ENCODE assay signal across 8 mouse cellular contexts in the genomic region with DNA sequence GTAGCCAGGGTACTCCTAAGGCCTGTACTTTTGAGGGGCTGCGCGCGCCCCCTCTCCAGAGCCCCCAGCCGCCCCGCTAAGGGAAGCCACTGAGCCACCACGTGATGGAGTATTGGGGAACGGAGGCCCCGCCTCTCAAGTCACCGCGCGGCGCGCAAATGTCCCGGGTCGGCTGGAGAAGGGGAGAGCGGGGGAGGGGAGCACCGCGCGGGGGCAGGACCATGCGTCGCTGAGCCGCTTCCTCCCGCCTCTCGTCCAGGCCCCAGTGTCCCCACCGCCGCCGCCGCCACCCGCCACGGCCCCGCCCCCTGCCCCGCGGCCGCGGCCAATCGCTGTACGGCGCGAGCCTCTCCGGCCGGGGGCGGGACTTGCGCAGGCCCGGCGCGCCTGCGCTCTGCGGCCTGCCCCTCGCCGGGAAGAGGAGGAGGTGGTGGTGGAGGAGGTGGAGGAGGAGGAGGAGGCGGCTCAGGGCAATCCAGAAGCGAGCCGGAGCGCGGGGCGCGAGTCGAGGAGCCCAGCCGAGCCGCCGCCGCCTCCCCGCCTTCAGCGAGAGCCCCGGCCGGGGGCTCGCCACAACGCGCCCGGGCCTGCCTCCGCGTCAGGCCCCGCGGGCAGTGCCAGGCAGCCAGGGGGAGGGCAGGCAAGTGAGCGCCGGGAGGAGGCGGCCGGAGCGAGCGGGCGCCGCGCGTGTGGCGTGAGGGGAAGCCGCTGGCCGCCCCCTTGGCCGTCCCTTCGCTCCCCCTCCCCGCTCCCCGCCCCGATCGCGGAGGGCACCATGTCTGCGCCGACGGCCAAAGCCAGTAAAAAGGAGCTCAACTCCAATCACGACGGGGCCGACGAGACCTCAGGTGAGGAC. TPM values are rescaled to one million over a fixed set of nuclear protein-coding genes. Genes with fewer than 3 reads are reported as not detected.
DNase-seq lines count a peak whose midpoint lies in the region; ATAC-seq lines count a peak whose summit lies in the region.

No protein-coding gene starts in this region.

- peak overlapping the region; percentile 100 for H3K27ac ChIP-seq in hindbrain, embryonic 13.5 days

- H3K4me3 ChIP-seq in hindbrain, embryonic 13.5 days, result peak overlapping the region; percentile 99

- ATAC-seq in hindbrain, embryonic 13.5 days (ENCODE audit: low FRiP score), result peak; percentile 93

- peak; percentile 95 for DNase-seq in R1 (ENCODE audit: low read depth, low spot score)
- DNase-seq in cerebellum, postnatal 14 days, result peak; percentile 94 to 96
- peak; percentile 85 to 87 for DNase-seq in frontal cortex, postnatal 14 days (ENCODE audit: low spot score in 2 of 2)
- DNase-seq in layer of hippocampus, postnatal 36 days, result peak; percentile 93 to 94
- DNase-seq in lung, postnatal 25 days (ENCODE audit: low spot score), result peak; percentile 96
- peak; percentile 91 for DNase-seq in retina, adult 2 months (ENCODE audit: low read depth, low spot score)
- DNase-seq in thymus, postnatal 25 days, result peak; percentile 96

- H3K9ac ChIP-seq in hindbrain, embryonic 13.5 days, result peak overlapping the region; percentile 99

- no peaks in the 10 kb centered on the region for H3K9me3 ChIP-seq in hindbrain, embryonic 13.5 days

- H3K36me3 ChIP-seq in hindbrain, embryonic 13.5 days, result peaks cover 24% of the 10 kb centered on the region

- H3K4me1 ChIP-seq in hindbrain, embryonic 13.5 days (replicated peaks), result peaks cover 46% of the 10 kb centered on the region

- H3K4me2 ChIP-seq in hindbrain, embryonic 13.5 days, result peak overlapping the region; percentile 77

- WGBS in hindbrain, embryonic 13.5 days, result 0% methylated on average over 37 of the region's 101 CpGs

- H3K27me3 ChIP-seq in hindbrain, embryonic 13.5 days, result no peaks in the 10 kb centered on the region

RNA-seq across cellular contexts. Expression of a gene that starts 9.1 kb away (rescaled TPM):
- polyA plus RNA-seq in hindbrain, embryonic 13.5 days (2015; fragmentation: Nextera tagmentation; extraction: Ambion mirVana), result 400 TPM in 2 replicates
- total RNA-seq in layer of hippocampus, postnatal 36 days (2021), result 100 to 1,000 TPM; 189 to 193 TPM

RNA-seq across cellular contexts. Expression of a gene that starts 11.2 kb away (rescaled TPM):
- polyA plus RNA-seq in hindbrain, embryonic 13.5 days (2015; fragmentation: Nextera tagmentation; extraction: Ambion mirVana), result 1.9 and 2.3 TPM in 2 replicates
- total RNA-seq in layer of hippocampus, postnatal 36 days (2021), result 1 to 10 TPM; 1.1 to 2.0 TPM

RNA-seq across cellular contexts. Expression of a gene that starts 17.6 kb away (rescaled TPM):
- 64.2 and 67.0 TPM in 2 replicates for polyA plus RNA-seq in hindbrain, embryonic 13.5 days (2015; fragmentation: Nextera tagmentation; extraction: Ambion mirVana)
- 10 to 100 TPM; 31.8 to 34.0 TPM for total RNA-seq in layer of hippocampus, postnatal 36 days (2021)

RNA-seq across cellular contexts. Expression of a gene that starts 27.2 kb away (rescaled TPM):
- polyA plus RNA-seq in hindbrain, embryonic 13.5 days (2015; fragmentation: Nextera tagmentation; extraction: Ambion mirVana), result 24.2 TPM in 2 replicates
- total RNA-seq in layer of hippocampus, postnatal 36 days (2021), result 1 to 10 TPM; 9.4 to 9.5 TPM

RNA-seq across cellular contexts. Expression of a gene that starts 58.1 kb away (rescaled TPM):
- 14.1 and 15.2 TPM in 2 replicates for polyA plus RNA-seq in hindbrain, embryonic 13.5 days (2015; fragmentation: Nextera tagmentation; extraction: Ambion mirVana)
- total RNA-seq in layer of hippocampus, postnatal 36 days (2021), result 100 to 1,000 TPM; 189 to 198 TPM

Comparison
In these comparisons a context has a peak if more than half of its experiments do, and no peak if none do; other contexts are left out.
1. Peak in every context shown above with its lines: DNase-seq, ATAC-seq, H3K4me3 ChIP-seq and H3K27ac ChIP-seq.